Mouse (Mus musculus) liver, embryonic 11.5 days (tissue): ENCODE results near the gene Midn. TPM values are rescaled to one million over a fixed set of nuclear protein-coding genes. Genes with fewer than 3 reads are reported as not detected.

Experiments used
- ATAC-seq: fragments of 200-750 bp; cut with Nextera tagmentation; replicated peaks from 2 replicates; pipeline ENCODE4 v1.8.0; 2017; ENCODE audit warnings: moderate number of reproducible peaks, mild to moderate bottlenecking, moderate TSS enrichment, moderate library complexity; ENCODE audit not compliant: low FRiP score
- DNase-seq: peaks from one replicate; pipeline ENCODE4 v3.0.0-alpha.2; 2017; ENCODE audit warnings: low spot score
- H3K27ac ChIP-seq: fragments of 300-500 bp; sonication (generic); 2 replicates; pipeline ENCODE4 v1.5.1; 2014; ENCODE audit warnings: mild to moderate bottlenecking, low read depth, low read length, control low read depth
- H3K27me3 ChIP-seq: fragments of 300-500 bp; sonication (generic); replicated peaks from 2 replicates; pipeline ENCODE4 v1.6.1; 2014; ENCODE audit warnings: low read length, mixed read lengths; ENCODE audit not compliant: control insufficient read depth, insufficient read depth
- H3K36me3 ChIP-seq: fragments of 300-500 bp; sonication (generic); 2 replicates; pipeline ENCODE4 v1.6.1; 2014; ENCODE audit warnings: mild to moderate bottlenecking, low read length, moderate library complexity, mixed read lengths; ENCODE audit not compliant: control insufficient read depth, insufficient read depth
- H3K4me1 ChIP-seq: fragments of 300-500 bp; sonication (generic); replicated peaks from 2 replicates; pipeline ENCODE4 v1.6.1; 2014; ENCODE audit warnings: low read length, mixed read lengths; ENCODE audit not compliant: control insufficient read depth, insufficient read depth
- H3K4me2 ChIP-seq: fragments of 300-500 bp; sonication (generic); 2 replicates; pipeline ENCODE4 v1.6.1; 2014; ENCODE audit warnings: mild to moderate bottlenecking, control low read depth, moderate library complexity
- H3K4me3 ChIP-seq: fragments of 300-500 bp; sonication (generic); 2 replicates; pipeline ENCODE4 v1.5.1; 2014; ENCODE audit warnings: low read depth, low read length, control low read depth
- H3K9ac ChIP-seq: fragments of 300-500 bp; sonication (generic); 2 replicates; pipeline ENCODE4 v1.6.1; 2014; ENCODE audit warnings: low read depth, low read length, control low read depth
- H3K9me3 ChIP-seq: fragments of 300-500 bp; sonication (generic); 2 replicates; pipeline ENCODE4 v1.6.1; 2016; ENCODE audit warnings: low read length, inconsistent platforms, mixed read lengths; ENCODE audit not compliant: control insufficient read depth
- WGBS: fragments of 180-500 bp; shearing (Covaris S2); extraction: QIAGEN DNeasy Blood & Tissue Kit; methylation state at CpG from one replicate; pipeline ENCODE4 v1.1.7; 2014; 5-methylcytosine and 5-hydroxymethylcytosine counted together
- polyA plus RNA-seq: library from polyadenylated mRNA; unstranded; fragments of >200 nt; fragmentation: Nextera tagmentation; extraction: Ambion mirVana; gene quantifications from 2 replicates; pipeline ENCODE4 v1.2.1, GENCODE M21; 2014

The Midn gene
- polyA plus RNA-seq, 1 experiment from 2014 or later, result 20.1 TPM

- H3K4me3 ChIP-seq, result no peak overlapping the region
- H3K27ac ChIP-seq, result no peak overlapping the region
- WGBS, result 48% methylated on average over 1 of the region's 1 CpGs
- H3K9me3 ChIP-seq, result no peaks in the 10 kb centered on the region
- DNase-seq (no peak), ATAC-seq (no peak)
- H3K36me3 ChIP-seq, result no peaks in the 10 kb centered on the region
- no peak overlapping the region for H3K9ac ChIP-seq
- no peak overlapping the region for H3K4me2 ChIP-seq
- H3K27me3 ChIP-seq, result peaks cover 5% of the 10 kb centered on the region; the same call in 1 of the 2 replicates
- H3K4me1 ChIP-seq, result no peaks in the 10 kb centered on the region
These were observed 59.1 kb downstream of the Midn start for GRCm38 (mm10) chr10:80207201-80207600.

- DNase-seq (no peak), ATAC-seq (no peak)
- Histone ChIP-seq H3K36me3 (no peaks in the 10 kb centered on the region), H3K4me3 (no peak overlapping the region), H3K9ac (no peak overlapping the region), H3K4me1 (no peaks in the 10 kb centered on the region), H3K9me3 (no peaks in the 10 kb centered on the region), H3K27ac (no peak overlapping the region), H3K4me2 (no peak overlapping the region), H3K27me3 (peaks cover 5% of the 10 kb centered on the region; the same call in 1 of the 2 replicates)
- 73% methylated on average over 10 of the region's 10 CpGs for WGBS
These were observed 59.6 kb downstream of the Midn start for GRCm38 (mm10) chr10:80207676-80208075.

Other genes with a start within 250 kb of the Midn start
- 32.6 and 37.4 TPM in 2 replicates for gene Med16, start 239.3 kb upstream of the Midn start, polyA plus RNA-seq
- 7.4 TPM in 1 of 2 replicates, not detected in the other for gene Gm26602, start 237.4 kb upstream of the Midn start, polyA plus RNA-seq
- gene Kiss1r, start 231.3 kb upstream of the Midn start, polyA plus RNA-seq, result 0.66 and 0.75 TPM in 2 replicates
- gene R3hdm4, start 227.1 kb upstream of the Midn start, polyA plus RNA-seq, result 99.4 and 104 TPM in 2 replicates
- gene Arid3a, start 221.2 kb upstream of the Midn start, polyA plus RNA-seq, result 10.8 and 12.4 TPM in 2 replicates
- gene Wdr18, start 188.1 kb upstream of the Midn start, polyA plus RNA-seq, result 164 and 171 TPM in 2 replicates
- 0.10 and 0.14 TPM in 2 replicates for gene Grin3b, start 177.6 kb upstream of the Midn start, polyA plus RNA-seq
- 14.9 and 20.2 TPM in 2 replicates for gene Tmem259, start 163.9 kb upstream of the Midn start, polyA plus RNA-seq
- gene Cnn2, start 159.7 kb upstream of the Midn start, polyA plus RNA-seq, result 115 and 124 TPM in 2 replicates
- gene Abca7, start 151.8 kb upstream of the Midn start, polyA plus RNA-seq, result 7.7 and 8.6 TPM in 2 replicates
- 29.0 and 29.4 TPM in 2 replicates for gene Arhgap45, start 131.6 kb upstream of the Midn start, polyA plus RNA-seq
- gene Polr2e, start 108.5 kb upstream of the Midn start, polyA plus RNA-seq, result 239 and 256 TPM in 2 replicates
- 761 and 762 TPM in 2 replicates for gene Gpx4, start 101.1 kb upstream of the Midn start, polyA plus RNA-seq
- gene Sbno2, start 42.7 kb upstream of the Midn start, polyA plus RNA-seq, result 17.7 and 19.2 TPM in 2 replicates
- gene Stk11, start 32.5 kb upstream of the Midn start, polyA plus RNA-seq, result 25.1 and 33.5 TPM in 2 replicates
- 482 and 514 TPM in 2 replicates for gene Atp5d, start 9.6 kb upstream of the Midn start, polyA plus RNA-seq
- gene Cbarp, start 7.4 kb upstream of the Midn start, polyA plus RNA-seq, result 2.8 and 3.1 TPM in 2 replicates
- gene Cirbp, start 17.7 kb downstream of the Midn start, polyA plus RNA-seq, result 22.5 and 25.1 TPM in 2 replicates
- 21.8 and 27.4 TPM in 2 replicates for gene 1600002K03Rik, start 24.7 kb downstream of the Midn start, polyA plus RNA-seq
- 9.4 and 10.7 TPM in 2 replicates for gene Efna2, start 31.2 kb downstream of the Midn start, polyA plus RNA-seq
- gene Mum1, start 78.2 kb downstream of the Midn start, polyA plus RNA-seq, result 67.7 and 71.0 TPM in 2 replicates
- 401 and 427 TPM in 2 replicates for gene Ndufs7, start 100.8 kb downstream of the Midn start, polyA plus RNA-seq
- 49.0 and 49.7 TPM in 2 replicates for gene Gamt, start 112.7 kb downstream of the Midn start, polyA plus RNA-seq
- gene Dazap1, start 113.2 kb downstream of the Midn start, polyA plus RNA-seq, result 49.2 and 55.0 TPM in 2 replicates
- 1,270 and 1,408 TPM in 2 replicates for gene Rps15, start 144.2 kb downstream of the Midn start, polyA plus RNA-seq
- gene Apc2, start 147.7 kb downstream of the Midn start, polyA plus RNA-seq, result 0.30 and 0.45 TPM in 2 replicates
- gene 2310011J03Rik, start 172.3 kb downstream of the Midn start, polyA plus RNA-seq, result 46.2 and 47.8 TPM in 2 replicates
- 12.6 and 12.8 TPM in 2 replicates for gene Pcsk4, start 181.2 kb downstream of the Midn start, polyA plus RNA-seq
- 74.3 and 76.1 TPM in 2 replicates for gene Reep6, start 181.7 kb downstream of the Midn start, polyA plus RNA-seq
- gene Adamtsl5, start 200.1 kb downstream of the Midn start, polyA plus RNA-seq, result 1.6 and 2.6 TPM in 2 replicates
- 0.25 TPM in 2 replicates for gene Plk5, start 208.2 kb downstream of the Midn start, polyA plus RNA-seq
- gene Mex3d, start 239.4 kb downstream of the Midn start, polyA plus RNA-seq, result 2.5 and 3.7 TPM in 2 replicates